Mouse (Mus musculus): ENCODE results near the gene Bag2.

The Bag2 gene

DNA sequence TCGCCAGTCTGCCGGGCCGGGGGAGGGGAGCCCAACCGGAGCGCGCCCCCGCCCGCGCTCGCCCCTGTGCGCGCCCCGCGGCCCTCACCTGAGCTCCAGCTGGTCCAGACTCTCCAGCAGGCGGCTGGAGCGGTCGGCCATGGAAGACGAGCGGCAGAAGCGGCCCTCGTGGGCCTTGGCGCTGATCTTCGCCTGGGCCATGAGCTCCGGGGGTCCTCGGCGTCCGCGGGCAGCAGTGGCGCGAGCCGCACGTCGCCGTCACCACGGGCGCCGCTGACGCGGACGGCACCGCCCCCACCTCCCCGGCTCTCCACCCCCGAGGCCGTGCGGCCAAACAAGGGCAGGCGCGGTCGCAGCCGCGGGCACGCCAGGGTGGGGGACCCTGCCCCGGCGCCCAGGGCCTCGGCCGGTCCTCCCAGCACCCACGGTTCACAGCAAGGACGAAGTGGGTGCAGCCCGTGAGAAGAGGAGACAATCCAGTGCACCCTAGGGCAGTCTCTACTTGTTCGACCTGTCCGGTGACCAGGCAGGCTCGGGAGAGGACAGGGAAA, at the start of gene Bag2:
Gene Bag2, minus strand, starts transcription at position 305 of the 551 bp plus-strand sequence.
- DNase-seq (ENCODE audit: low spot score in 2 of 2): peak; percentile 53 to 80

DNA sequence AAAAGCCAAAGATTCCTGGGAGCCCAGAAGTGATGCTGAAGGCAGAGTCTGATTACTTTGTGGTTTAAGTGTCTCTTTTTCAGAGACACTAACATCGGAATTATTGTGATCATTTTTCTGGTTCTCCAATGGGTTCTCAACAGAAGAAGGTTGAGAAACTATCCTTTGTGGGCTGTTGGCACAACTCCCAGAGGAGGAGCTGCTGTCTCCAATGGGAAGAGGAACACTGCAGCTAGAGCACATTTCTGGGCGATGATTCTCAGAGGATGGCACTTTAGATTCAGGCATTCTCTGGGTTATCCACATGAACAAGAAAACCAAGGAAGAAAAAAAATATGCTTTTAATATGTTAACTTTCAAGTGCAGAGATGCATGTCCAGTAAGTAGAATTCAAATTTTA, 45.7 kb upstream of the Bag2 start:
- DNase-seq (ENCODE audit: low spot score in 2 of 2): no peak

DNA sequence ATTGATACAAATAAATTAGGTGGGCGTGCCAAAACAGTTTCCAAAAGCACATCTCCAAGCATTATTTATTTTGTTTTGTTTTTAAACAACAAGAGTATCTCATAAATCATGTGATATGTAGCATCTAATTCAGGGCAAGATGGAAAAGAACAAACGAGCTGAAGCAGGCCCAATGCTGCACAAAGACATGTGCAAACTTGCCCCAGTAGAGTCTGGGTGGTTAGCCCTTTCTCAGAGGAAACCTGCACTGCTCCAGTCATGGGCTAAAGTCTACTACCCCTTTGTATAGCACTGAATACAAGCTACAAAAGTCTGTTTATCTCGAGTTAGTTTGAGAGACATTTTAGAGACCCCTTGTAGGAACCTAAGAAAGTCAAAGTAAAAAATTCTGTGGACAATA, 42.0 kb upstream of the Bag2 start:
- no peak for DNase-seq (ENCODE audit: low spot score in 2 of 2)

DNA sequence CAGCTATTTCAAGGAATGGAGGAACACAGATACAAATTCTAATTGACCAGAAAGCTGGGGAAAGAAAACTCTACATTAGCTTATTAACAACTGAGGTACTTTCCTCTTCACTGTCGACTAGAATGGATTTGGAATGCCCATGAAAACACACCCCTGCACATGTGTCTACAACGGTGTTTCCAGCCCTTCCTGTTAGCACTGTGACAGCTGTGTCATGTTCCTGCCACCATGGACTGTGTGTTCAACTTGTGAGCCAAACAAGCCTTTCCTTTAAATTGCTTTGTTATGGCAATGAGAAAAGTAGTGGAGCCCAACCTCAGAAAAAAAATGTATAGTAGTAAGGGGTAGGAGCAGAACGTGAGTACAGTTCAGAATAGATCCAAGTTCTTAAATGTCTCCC, 30.9 kb upstream of the Bag2 start:
- no peak for DNase-seq (ENCODE audit: low spot score in 2 of 2)

DNA sequence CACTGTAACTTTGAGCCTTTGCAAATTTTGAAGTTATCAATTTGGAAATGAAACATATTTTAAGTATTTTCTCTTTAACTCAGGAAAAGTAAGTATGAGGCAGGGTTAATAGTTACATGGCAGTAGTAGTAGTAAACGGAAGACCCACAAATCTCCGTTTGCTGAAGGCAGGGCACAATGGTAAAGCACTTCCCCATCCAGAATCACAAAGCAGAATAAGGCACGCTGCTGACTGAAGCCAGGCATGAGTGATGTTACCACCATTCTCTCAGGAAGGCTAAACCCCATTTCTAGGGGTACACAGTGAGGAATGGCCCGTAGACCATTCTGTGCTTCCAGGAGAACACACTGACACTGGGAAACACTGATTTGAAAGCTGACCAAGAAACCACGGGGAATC, 30.5 kb upstream of the Bag2 start:
- no peak for DNase-seq (ENCODE audit: low spot score in 2 of 2)

DNA sequence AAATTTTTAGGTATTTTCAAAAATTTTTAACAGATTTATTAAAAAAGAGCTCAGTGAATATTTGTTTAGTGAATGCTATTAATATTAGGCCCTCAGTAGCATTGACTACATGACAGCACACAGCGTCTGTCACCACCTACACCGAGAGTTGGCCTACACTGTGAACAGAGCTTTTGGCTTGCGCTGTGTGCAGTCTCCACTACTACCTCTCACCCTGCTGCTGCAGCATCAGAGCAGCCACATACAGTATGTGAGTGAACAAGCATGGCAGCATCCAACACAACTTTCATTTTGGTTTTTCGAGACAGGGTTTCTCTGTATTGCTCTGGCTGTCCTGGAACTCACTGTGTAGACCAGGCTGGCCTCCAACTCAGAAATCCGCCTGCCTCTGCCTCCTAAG, 27.0 kb upstream of the Bag2 start:
- DNase-seq (ENCODE audit: low spot score in 2 of 2): no peak

DNA sequence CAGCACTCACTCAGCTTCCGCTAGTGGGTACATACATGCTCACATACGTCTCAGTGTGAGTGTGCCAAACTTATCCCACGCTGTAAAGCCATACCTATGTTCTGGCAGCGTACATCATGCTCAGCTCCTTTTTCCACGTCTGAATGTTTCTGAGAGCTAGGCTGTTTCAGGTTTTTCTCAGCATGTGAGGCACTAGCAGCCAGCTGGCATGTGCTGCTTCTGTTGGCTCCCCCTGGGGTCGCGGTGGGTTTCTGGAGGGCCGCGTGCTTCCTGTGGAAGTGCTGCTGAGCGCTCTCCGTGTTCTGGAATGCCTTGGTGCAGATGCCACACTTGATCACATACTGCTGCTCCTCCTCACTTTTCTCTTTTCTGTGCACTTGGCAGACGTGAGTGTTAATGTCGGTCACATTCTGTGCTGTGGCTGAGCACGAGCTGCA, 18.6 kb upstream of the Bag2 start:
- DNase-seq (ENCODE audit: low spot score in 2 of 2): no peak

DNA sequence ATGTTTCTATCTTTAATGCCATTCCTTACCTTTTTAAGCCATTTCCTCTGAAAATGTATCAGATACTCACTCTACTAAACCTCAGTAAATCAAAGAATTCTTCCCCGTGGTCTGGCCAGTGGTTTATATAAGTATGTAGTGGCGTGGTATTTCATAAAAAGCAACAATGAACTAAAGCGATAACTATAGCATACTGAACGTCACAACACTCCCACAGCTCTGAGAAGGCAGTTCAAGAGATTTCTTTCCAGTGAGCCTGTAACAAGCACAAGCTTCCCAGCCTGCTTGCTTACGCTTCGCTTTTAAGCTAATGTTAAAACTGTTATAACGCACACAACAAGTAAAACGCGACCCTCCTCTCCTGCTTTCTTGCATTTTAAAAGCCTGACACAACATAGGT, 14.5 kb upstream of the Bag2 start:
- no peak for DNase-seq (ENCODE audit: low spot score in 2 of 2)

DNA sequence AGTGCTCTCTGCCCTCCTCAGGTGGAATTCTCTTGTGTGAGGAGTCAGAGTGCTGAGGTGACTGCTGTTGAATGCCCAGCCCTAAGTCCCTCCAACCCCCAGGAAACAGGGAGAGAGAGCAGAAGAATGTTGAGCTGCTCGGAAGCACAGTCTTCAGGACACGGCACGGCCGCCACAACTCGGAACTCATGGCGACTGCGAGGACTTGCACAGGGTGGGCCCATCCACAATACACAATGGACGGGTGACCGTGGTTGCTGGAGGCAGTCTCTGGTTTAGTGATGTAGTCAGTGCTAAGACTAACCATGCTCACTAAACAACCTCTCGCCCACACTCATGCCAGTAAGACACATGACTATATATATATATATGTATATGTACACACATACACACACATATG, 14.0 kb upstream of the Bag2 start:
- DNase-seq (ENCODE audit: low spot score in 2 of 2): no peak

DNA sequence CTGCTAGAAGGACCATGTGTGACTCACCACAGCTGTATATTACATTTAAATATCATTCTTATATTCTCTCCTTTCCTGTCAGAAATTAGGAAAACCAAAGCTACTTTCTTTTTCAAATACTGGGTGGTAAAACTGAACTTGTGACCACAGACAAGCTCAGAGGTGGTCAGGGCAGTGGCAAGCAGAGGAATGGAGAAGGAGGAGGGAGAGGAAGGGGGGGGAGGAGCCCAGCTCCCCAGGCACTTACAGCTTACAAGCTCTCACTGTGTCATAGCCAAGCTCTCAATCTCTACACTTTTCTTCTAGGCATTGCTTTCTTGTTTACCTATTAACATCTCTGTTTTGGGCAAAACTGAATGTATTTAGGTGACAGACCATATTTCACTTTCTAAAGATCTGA, 11.2 kb upstream of the Bag2 start:
- no peak for DNase-seq (ENCODE audit: low spot score in 2 of 2)

DNA sequence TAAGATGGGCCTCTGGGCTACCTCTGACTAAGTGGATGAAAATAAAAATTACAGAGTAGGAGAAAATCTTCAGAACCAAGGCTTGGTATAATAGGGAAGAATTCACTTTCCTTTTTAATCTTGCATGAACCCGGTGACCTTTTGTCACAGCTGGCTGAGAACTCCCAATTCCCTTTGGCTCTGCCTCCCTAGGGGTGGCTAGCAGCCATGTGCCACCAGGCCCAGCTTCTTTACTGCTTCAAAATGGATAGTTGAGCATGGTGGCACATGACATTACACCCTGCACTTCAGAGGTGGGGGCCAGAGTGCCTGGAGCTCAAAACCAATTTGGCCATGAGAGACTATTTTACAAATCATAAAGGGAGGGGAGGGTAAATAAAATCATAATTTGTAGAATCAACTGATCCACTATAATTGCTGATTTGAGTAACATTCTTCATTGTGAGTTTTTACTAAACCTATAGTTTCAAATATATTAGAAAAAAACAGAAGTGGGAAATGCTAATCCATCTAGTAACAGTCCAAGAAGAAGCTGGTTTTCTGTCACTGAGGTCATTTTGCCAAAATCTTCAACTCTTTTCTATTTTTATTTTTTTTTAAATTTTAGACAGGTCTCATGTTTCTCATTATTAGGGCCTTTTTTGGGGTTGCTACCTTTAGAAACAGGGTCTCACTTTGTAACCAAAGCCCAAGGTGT, 10.6 kb upstream of the Bag2 start:
- no peak for DNase-seq (ENCODE audit: low spot score in 2 of 2)

DNA sequence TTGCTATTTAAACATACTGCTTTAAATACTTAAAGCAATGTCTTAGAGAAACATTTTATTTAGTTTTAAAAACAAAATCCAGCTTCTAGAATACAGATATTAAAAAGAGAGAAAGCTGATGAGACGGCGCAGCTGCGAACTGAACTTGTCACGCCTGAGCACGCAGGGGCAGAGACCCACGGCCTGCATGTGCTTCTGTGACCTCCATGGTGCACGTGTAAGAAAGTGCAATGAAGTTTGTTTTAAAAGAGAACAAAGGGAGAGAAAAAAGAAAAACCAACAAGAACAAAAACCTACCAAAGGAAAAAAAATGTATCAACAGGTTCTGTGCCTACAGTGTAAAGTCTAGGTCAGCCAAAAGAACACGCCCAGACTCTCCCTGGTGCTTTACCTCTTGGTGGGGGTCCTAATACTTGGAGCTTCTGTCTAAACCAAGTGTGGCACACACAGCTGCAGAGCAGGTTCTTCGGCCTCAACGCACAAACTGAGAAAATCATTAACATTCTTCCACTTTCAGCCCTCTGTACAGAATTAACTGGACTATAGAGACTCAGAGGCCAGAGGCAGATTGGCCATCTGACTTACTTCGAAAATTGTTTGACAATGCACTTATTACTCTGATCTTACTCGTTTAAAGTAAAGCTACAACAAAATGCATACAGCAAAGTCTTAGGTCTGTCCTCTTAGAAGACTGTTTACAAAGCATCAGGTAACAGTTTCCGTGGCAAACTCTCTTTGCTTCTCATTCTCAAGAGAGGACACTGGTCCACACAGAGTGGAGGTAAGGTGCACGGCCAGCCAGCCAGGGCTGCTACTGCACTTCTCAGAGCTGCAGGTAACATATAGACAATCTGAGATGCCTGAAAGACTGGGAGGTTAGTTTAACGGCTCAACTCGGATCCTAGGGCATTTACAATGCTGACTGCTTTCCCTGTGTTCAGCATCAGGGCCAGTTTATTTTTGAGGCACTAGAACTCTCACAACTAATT, 9.2 kb upstream of the Bag2 start:
- no peak for DNase-seq (ENCODE audit: low spot score in 2 of 2)

DNA sequence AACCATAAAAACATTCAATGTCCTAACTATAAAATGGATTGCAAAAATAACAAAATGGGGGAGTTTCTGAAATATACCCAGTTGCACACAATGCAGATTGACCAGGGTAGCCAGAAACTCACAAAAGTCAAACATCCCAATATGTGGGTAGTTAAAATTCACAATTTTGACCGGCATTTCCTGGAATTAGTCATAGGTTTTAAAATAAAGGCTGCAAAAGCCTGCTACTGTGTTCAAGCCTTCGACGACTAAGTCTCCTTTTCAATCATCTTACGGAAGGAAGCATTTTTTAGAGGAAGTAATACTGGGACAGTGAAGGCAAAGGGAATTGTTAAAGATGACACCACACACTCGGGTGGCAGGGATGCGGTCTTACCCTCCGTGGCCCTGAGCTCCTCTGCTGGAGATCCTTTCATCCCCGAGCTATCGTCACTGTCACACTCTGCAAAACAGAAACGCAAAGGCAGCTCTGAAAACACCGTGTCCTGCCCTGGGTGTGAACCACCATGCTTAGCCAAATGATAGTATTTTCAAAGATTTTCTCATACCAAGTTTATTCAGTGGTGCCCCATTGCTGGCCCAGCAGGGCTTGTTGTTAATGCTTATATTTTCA, 8.0 kb upstream of the Bag2 start:
- no peak for DNase-seq (ENCODE audit: low spot score in 2 of 2)

DNA sequence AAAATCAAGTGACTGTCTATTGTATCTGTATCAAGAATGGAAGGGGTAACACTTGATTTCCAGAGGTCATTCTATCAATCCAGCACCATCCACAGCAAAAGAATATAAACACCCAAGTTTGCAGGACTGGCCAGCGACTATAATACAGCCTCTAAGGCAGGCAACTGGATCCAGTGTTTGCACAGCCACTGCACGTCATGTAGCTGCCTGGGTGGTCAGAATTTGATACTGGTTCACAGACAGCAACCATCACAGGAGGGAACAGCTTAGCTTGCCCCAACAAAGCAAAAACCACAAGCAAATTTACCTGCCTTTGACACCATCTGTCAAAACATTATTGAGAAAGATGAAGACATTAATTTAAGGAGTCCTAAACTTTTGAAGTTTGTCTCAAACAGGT, 6.2 kb upstream of the Bag2 start:
- no peak for DNase-seq (ENCODE audit: low spot score in 2 of 2)

DNA sequence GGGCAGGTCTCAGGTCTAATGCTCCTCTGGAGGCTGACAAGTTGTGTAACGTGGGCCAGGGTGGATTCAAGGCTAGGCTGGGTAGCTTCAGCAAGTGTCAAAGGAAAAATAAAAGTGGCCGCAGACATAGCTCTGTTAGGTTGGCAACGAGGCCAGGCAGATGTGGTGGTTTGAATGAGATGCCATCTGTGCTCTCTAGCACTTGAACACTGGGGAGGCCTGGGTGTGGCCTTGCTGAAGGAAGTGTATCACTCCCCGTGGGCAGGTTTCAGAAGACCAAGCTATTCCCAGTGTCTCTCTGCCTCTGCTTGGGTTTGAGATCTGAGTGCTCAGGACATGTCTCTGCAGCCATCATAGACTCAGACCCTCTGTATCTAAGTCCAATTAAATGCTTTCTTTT, 893 bp upstream of the Bag2 start:
- no peak for DNase-seq (ENCODE audit: low spot score in 2 of 2)

DNA sequence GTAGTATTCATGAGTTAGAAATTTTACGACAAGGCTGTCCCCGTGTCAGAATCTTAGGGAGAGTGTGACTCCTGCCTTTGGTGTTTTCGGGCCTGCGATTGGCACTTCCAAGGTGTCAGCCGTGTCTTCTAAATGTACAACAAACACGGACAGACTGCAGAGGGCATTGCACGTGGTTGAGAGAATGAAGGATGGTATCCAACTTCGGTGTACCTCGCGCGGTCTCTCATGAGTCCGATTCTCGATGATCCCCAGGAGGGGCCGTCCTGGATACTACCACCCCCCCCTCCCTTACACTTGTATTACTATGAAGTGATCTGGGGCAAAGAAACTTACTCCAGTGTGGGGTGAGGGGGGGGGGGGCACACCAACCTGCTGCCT, 572 bp downstream of the Bag2 start:
- no peak for DNase-seq (ENCODE audit: low spot score in 2 of 2)

DNA sequence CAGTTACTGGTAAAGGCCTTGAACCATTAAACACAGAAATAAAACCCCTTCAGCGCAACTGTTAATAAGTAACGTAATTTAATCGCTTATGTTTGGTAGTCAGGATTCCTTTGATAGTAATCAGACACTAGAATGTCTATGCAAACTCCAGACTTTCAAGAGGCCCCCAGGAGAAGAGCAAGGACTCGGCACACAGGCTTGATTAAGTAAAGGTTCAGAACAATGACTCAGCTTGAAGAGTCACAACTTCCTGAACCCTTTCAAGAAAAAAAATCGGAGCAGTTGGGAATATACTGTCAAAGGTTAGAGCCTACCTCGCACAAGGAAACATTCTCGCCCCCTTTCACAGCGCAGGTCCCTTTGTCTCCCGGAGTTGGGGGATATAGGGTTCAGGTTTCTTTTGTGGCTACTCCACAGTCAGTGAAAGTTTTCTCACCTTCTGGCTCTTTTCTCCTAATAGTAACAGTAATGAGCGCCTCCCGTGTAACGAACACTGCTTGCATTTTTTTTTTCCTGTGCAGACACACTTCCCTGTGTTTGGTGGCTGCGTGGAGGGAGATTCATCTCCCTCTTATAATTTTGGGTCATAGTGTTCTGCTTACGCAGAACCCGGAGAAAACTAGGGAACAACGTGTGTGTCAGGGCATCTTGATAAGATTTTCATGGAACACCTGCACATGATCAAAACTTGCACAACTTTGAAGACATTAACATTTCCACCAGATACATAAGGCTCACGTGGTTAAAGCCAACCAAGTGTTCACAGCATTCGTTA, 1.1 kb downstream of the Bag2 start:
- no peak for DNase-seq (ENCODE audit: low spot score in 2 of 2)

DNA sequence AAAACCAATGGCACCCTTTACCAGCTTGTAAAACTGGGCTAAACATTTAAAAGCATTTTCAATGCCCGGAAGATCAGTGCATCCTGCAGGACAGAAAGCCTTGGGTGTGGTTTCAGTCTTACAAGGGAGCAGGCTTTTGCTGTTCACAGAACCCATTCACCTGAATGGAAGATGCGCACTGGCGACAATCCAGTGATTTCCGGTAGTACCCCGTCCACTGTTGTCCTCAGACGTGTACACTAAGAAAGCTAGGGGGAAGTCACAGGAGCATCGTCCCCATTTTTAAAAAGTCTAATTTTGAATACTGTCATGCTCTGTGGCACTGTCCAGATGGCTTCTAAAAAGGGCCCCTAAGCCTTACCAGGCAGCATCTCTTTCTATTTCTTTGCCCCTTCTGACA, 1.8 kb downstream of the Bag2 start:
- no peak for DNase-seq (ENCODE audit: low spot score in 2 of 2)

DNA sequence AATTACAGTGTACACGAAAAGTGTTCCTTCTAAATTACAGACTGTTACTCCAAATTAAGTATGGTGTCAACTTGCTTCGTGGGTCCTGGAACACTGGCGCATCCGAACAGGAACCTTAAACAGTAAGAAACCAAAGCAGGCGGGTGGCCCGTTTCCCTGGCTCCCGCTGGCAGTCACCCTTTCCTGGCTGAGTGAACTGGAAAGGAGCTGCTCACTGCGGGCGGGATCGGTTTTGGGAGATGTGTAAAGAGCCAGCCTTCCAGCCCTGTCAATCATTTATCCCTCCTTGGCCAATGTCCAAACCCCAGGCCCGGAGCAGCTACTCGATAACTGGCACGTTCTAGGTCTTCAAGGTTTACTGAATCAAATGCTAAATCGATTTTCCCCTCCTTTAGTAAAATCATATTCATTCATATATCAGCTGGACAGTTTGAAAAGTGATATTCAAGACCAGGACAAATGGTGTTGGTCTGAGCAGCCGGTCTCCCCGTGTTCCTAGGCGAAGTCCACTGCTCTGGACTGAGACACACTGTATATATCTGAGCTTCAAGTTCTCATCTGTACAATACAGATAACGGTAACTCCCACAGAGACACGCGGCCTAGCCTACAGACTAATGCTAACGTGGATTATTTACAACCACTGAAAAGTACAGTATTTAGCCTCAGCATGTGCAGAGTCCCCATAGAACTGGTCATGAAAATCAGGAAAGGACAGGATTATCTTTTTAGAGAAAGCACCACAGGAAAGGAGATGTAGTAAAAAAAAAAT, 2.4 kb downstream of the Bag2 start:
- DNase-seq (ENCODE audit: low spot score in 2 of 2): no peak

DNA sequence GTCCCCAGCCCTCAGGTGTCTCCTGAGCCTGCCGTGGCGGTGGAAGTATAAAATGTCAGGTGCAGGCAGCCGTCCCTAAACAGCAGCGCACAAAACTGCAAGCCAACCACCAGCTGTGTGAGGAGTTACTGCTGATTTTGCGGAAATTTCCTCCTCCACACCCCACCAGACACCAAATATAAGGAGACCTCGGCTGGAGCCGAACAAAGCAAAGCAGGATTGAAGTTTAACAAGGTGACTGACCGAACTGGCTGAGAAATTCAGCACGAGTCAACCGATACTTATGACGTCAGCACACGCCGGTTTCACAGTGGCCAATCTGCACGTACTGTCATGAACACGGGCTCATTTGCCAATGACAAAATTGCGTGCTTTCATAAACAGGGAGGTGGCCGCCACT, 3.5 kb downstream of the Bag2 start:
- DNase-seq (ENCODE audit: low spot score in 2 of 2): no peak

DNA sequence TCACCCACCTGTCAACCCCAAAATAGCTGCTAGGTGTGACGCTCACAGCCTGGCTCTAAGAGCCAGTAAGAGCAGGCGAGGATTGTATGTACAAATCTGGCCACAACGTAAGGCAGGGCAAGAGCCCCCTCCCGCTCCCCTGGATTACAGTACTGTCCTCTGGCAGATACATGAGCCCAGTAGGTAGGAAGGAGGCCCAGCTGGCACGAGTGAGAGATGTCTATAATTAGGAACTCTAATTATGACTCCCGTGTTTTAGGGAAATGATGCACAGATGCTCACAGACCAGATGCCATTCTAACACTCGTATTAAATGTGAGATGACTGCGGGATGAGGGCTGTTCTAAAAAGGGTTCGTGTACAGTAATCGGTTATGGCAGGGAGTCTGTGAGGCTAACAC, 6.3 kb downstream of the Bag2 start:
- no peak for DNase-seq (ENCODE audit: low spot score in 2 of 2)
